Mouse (Mus musculus) hindbrain, embryonic 11.5 days (tissue): Measurements from ENCODE around the gene Kras. TPM values are rescaled to one million over a fixed set of nuclear protein-coding genes. Genes with fewer than 3 reads are reported as not detected.
A peak's percentile ranks its signal among the peaks of the same experiment; 100 is the strongest.

Experiments
- ATAC-seq: fragments of 200-750 bp; cut with Nextera tagmentation; 2 replicates; pipeline ENCODE4 v1.8.0; 2017; ENCODE audit warnings: mild to moderate bottlenecking, moderate TSS enrichment, moderate library complexity; ENCODE audit not compliant: low FRiP score
- DNase-seq: peaks from one replicate; pipeline ENCODE4 v3.0.0-alpha.2; 2015; ENCODE audit warnings: low spot score
- H3K27ac ChIP-seq: fragments of 300-500 bp; sonication (generic); 2 replicates; pipeline ENCODE4 v1.5.1; 2014; ENCODE audit warnings: mild to moderate bottlenecking, low read depth, low read length
- H3K27me3 ChIP-seq: fragments of 300-500 bp; sonication (generic); 2 replicates; pipeline ENCODE4 v1.6.1; 2014; ENCODE audit warnings: mild to moderate bottlenecking, low read length, moderate library complexity, mixed read lengths; ENCODE audit not compliant: control insufficient read depth, insufficient read depth
- H3K36me3 ChIP-seq: fragments of 300-500 bp; sonication (generic); 2 replicates; pipeline ENCODE4 v1.6.1; 2014; ENCODE audit warnings: mild to moderate bottlenecking, low read length, moderate library complexity, mixed read lengths; ENCODE audit not compliant: control insufficient read depth, insufficient read depth
- H3K4me1 ChIP-seq: fragments of 300-500 bp; sonication (generic); replicated peaks from 2 replicates; pipeline ENCODE4 v1.6.1; 2014; ENCODE audit warnings: low read length, mixed read lengths; ENCODE audit not compliant: control insufficient read depth, insufficient read depth
- H3K4me2 ChIP-seq: fragments of 300-500 bp; sonication (generic); replicated peaks from 2 replicates; pipeline ENCODE4 v1.6.1; 2014; ENCODE audit warnings: mild to moderate bottlenecking, low read depth, low read length
- H3K4me3 ChIP-seq: fragments of 300-500 bp; sonication (generic); 2 replicates; pipeline ENCODE4 v1.5.1; 2014; ENCODE audit warnings: low read depth, low read length
- H3K9ac ChIP-seq: fragments of 300-500 bp; sonication (generic); 2 replicates; pipeline ENCODE4 v1.6.1; 2014; ENCODE audit warnings: low read depth, low read length
- H3K9me3 ChIP-seq: fragments of 300-500 bp; sonication (generic); 2 replicates; pipeline ENCODE4 v1.6.1; 2016; ENCODE audit warnings: low read length; ENCODE audit not compliant: control insufficient read depth
- WGBS: fragments of 180-500 bp; shearing (Covaris S2); extraction: QIAGEN DNeasy Blood & Tissue Kit; methylation state at CpG from one replicate; pipeline ENCODE4 v1.1.7; 2014; 5-methylcytosine and 5-hydroxymethylcytosine counted together
- polyA plus RNA-seq: library from polyadenylated mRNA; unstranded; fragments of >200 nt; fragmentation: Nextera tagmentation; extraction: Ambion mirVana; gene quantifications from 2 replicates; pipeline ENCODE4 v1.2.1, GENCODE M21; 2014

Kras gene
- polyA plus RNA-seq, 1 experiment from 2014 or later: 129 TPM

DNA sequence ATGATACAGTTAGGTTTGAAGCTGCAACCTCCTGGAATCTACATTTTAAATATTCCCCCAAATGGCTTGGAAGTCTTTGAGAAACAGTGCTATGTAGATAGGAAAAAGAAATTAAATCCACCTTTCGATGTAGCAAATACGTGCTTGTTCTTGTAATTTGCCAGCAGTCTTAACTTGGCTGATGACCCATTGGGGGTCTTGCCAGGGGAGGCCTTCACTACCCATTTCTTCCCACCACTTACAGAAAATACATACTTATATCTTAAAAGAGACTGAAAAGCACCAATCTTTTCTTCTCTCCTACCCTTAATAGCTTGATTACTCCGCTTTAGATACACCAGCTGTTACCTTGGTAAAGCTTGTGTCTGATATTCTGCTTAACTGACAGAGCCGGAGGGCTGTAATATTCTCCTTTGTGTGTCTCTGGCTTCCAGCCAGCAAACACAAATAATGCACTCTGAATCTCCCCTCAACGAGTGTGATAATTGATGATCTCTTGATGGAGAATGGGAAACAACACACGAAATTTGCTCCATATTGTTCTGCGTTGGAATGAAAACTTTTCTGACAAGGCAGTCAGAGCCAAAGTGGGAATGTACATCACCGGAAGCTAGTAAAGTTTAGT lies 39.9 kb downstream of the Kras start:
- H3K27me3 ChIP-seq: no peaks in the 10 kb centered on the region
- H3K4me2 ChIP-seq: peak overlapping the region; percentile 68
- peak; percentile 3; the same call in 1 of the 2 replicates for ATAC-seq
- H3K27ac ChIP-seq: no peak overlapping the region; the same call in 1 of the 2 replicates
- 41% methylated on average over 8 of the region's 8 CpGs for WGBS
- no peaks in the 10 kb centered on the region for H3K36me3 ChIP-seq
- peak overlapping the region; percentile 77 for H3K4me3 ChIP-seq
- H3K9ac ChIP-seq: no peak overlapping the region
- H3K9me3 ChIP-seq: no peaks in the 10 kb centered on the region
- no peak for DNase-seq
- no peaks in the 10 kb centered on the region for H3K4me1 ChIP-seq

DNA sequence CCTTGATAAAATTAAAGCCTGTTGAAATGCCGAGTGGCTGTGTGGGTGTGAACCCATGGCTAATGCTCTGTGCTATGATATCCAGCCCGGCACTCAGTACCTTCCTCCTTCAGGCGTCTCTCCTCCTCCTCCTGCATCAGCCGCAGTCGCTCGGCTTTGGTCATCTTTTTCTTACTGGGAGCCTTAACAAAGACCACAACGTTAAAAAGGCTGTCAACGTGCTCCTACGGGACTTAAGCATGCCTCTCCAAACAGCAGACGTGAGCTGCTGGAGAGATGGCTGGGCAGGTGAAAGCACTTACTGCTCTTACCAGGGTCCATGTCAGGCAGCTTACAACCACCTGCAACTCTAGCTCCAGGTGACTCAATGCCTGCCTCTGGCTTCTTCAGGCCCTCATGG lies 44.9 kb downstream of the Kras start:
- Histone ChIP-seq H3K27ac (no peak overlapping the region), H3K4me2 (no peak overlapping the region), H3K4me1 (no peaks in the 10 kb centered on the region), H3K9me3 (no peaks in the 10 kb centered on the region), H3K4me3 (no peak overlapping the region), H3K36me3 (no peaks in the 10 kb centered on the region), H3K9ac (no peak overlapping the region), H3K27me3 (no peaks in the 10 kb centered on the region)
- 73% methylated on average over 10 of the region's 10 CpGs for WGBS
- no peak for ATAC-seq
- DNase-seq: no peak

DNA sequence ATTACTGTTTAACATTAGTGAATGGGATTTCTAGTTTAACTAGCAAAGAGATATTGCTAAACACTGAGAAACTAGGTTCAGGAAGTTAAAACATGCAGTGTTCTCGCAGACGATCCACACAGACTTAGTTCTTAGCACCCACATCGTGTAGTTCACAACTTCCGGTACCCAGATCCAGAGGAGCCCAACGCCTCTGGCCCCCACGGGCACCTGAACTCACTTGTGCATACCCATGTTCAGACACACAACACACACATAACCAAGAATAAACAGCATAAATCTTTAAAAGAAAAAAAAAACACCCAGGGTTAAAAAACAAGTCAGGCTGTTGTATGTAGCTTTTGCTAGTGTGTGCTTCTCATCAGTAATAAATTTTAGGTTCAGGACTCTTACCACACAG lies 45.6 kb downstream of the Kras start:
- no peak for ATAC-seq
- H3K27ac ChIP-seq: no peak overlapping the region
- H3K4me1 ChIP-seq: no peaks in the 10 kb centered on the region
- H3K9ac ChIP-seq: no peak overlapping the region
- no peaks in the 10 kb centered on the region for H3K9me3 ChIP-seq
- no peaks in the 10 kb centered on the region for H3K36me3 ChIP-seq
- 95% methylated on average over 6 of the region's 6 CpGs for WGBS
- DNase-seq: no peak
- H3K4me2 ChIP-seq: no peak overlapping the region
- H3K27me3 ChIP-seq: no peaks in the 10 kb centered on the region
- H3K4me3 ChIP-seq: no peak overlapping the region

DNA sequence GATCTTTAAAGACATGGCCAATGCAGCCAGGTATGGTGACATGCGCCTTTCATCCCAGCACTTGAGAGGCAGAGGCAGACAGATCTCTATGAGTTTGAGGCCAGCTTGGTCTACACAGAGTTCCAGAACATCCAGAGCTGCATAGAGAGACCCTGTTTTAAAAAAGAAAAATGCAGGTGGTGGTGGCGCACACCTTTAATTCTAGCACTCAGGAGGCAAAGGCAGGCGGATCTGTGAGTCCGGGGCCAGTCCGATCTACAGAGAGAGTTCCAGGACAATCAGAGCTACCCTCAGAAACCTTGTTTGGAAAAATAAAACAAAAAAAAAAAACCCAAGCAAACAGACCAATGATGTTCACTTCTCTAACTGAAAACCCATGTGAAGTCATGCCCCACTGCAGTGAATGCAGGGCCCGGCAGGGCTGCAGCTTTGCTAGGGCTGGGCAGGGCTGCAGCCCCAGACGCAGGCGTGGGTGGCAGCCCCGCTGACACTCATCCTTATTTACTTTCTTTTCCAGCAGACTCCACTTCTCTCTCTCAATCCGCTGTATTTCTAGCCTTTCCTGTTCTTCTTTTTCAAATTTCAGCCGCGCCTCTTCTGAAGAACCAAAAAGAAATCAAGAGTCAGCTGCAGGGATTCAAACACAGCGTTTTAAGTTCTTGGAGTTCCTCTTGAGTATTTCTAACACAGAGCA lies 47.5 kb downstream of the Kras start:
- Histone ChIP-seq H3K4me1 (no peaks in the 10 kb centered on the region), H3K27me3 (no peaks in the 10 kb centered on the region), H3K4me3 (no peak overlapping the region), H3K9me3 (no peaks in the 10 kb centered on the region), H3K9ac (no peak overlapping the region), H3K27ac (no peak overlapping the region), H3K4me2 (no peak overlapping the region), H3K36me3 (no peaks in the 10 kb centered on the region)
- 85% methylated on average over 13 of the region's 13 CpGs for WGBS
- no peak for ATAC-seq
- DNase-seq: no peak

DNA sequence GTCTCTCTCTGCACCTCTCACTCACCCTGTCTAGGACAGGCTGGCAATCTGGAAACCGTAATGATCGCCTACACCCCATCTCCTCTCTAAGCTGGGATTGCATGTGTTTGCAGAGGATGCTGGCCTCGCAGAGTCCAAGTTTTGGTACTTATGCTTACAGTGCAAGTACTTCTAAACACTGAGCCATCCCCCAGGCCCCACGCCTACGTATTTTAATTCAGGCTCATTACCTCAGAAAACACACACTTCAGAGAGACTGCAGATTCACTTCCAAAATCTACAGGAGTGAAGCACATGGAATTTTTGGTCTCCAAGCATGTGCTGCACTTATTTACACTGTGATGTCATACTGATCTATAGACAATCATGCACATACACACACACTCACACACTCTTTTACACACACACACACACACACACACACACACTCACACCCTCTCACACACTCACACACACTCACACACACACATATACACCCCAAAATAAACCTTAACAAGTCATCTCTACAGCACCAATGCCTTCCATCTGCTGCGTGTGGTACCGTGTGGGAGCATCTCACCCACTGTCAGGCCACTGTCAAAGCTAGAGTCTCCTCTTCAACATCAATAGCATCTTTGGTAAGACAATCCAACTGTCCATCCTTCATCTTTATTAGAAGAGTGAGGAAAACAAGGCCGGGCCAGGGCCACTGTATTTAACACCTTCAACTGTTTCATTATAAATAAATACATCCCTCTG lies 51.9 kb downstream of the Kras start:
- H3K4me1 ChIP-seq: no peaks in the 10 kb centered on the region
- ATAC-seq: no peak
- WGBS: 93% methylated on average over 8 of the region's 8 CpGs

DNA sequence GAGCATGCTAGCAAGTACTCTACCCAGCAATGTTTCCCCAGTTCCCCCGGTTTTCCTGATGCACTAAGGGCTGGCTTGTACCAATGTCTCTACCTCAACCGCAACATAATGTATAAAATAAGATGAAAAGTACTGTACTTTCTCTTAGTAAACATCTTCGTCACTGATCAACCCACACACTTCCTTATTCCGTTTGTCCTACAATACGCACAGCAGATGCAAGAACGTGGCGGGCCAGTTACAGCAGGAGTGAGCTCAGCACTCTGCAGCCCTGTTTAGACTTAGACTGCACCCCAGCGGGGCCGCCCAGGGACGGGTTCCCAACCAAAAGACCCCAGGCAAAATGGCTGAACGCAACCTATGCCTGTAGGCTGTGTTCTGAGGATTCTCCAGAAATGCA lies 56.6 kb downstream of the Kras start:
- DNase-seq (no peak), ATAC-seq (no peak)
- Histone ChIP-seq H3K9me3 (no peaks in the 10 kb centered on the region), H3K27ac (no peak overlapping the region), H3K4me2 (no peak overlapping the region), H3K36me3 (no peaks in the 10 kb centered on the region), H3K27me3 (no peaks in the 10 kb centered on the region), H3K4me3 (no peak overlapping the region), H3K9ac (no peak overlapping the region), H3K4me1 (no peaks in the 10 kb centered on the region)
- 86% methylated on average over 11 of the region's 11 CpGs for WGBS

More for the DNA sequence above, 51.9 kb downstream of the Kras start:
- no peak for DNase-seq
- Histone ChIP-seq H3K9me3 (no peaks in the 10 kb centered on the region), H3K4me3 (no peak overlapping the region), H3K4me2 (no peak overlapping the region), H3K27ac (no peak overlapping the region), H3K27me3 (no peaks in the 10 kb centered on the region), H3K9ac (no peak overlapping the region), H3K36me3 (no peaks in the 10 kb centered on the region)

DNA sequence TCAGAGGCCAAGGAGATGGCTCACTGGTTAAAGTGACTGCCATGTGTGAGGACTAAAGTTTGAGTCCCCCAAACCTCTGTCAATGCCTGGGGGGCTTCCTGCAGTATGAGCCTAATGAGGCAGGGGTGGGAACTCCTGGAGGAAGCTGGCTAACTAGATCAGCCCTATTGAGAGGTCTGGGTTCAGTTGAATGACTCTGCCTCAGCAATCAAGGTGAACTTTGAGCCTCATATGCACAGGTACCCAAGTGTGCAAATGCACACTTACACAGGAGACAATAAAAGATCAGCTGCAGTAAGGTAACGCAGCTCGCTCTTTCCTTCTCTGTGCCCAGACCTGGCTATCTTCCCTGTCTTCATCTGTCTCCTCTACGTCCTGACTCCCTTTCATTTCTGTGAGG lies 57.0 kb downstream of the Kras start:
- Histone ChIP-seq H3K9ac (no peak overlapping the region), H3K4me2 (no peak overlapping the region), H3K27ac (no peak overlapping the region), H3K36me3 (no peaks in the 10 kb centered on the region), H3K4me1 (no peaks in the 10 kb centered on the region), H3K9me3 (no peaks in the 10 kb centered on the region), H3K4me3 (no peak overlapping the region), H3K27me3 (no peaks in the 10 kb centered on the region)
- WGBS: 91% methylated on average over 3 of the region's 3 CpGs
- DNase-seq (no peak), ATAC-seq (no peak)

DNA sequence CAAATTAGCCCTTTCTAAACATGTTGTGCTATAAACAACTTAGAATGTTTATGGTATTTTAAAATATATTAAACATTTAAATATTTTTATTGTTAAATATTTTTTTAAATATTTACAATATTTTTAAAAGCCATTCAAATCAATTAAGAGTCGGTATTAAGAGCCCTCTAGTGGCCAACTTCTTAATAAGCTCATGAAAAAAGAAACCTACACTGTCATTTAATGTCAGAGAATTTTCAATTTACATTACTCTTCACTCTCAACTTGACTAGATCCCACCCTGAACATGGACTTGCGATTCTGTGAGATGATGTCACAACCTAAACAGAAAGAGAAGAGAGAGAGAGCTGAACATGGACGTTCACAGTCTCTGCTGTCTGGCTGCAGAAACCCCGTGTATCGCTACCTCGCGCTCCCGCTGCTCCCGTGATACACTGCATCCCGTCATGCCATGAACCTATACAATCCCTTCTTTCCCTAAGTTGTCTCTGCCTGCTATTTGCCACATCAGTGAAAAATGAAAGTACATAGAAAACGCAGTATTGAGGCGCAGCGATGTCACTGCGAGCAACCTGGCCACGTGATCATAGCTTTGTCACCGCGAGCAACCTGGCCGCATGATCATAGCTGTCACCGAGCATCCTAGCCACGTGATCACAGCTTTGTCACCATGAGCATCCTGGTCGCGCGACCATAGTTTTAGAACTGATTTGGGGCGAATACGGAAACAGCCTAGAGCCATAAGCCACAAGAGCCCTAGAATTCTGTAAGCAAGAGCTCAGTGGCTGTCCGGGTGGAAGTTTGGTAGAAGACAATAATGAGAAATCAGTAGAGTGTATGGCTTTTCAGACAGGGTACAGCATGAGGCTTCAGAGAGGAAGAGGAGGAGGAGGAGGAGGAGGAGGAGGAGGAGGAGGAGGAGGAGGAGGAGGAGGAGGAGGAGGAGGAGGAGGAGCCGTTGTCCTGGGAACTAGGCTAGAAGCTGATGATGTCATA lies 62.6 kb downstream of the Kras start:
- DNase-seq (peak; percentile 51), ATAC-seq (no peak; the same call in 1 of the 2 replicates)
- peak overlapping the region; percentile 3; the same call in 1 of the 2 replicates for H3K4me3 ChIP-seq
- H3K9me3 ChIP-seq: no peaks in the 10 kb centered on the region
- H3K9ac ChIP-seq: no peak overlapping the region
- H3K4me1 ChIP-seq: no peaks in the 10 kb centered on the region
- no peaks in the 10 kb centered on the region for H3K27me3 ChIP-seq
- H3K4me2 ChIP-seq: peak overlapping the region; percentile 23; the same call in 1 of the 2 replicates
- 60% methylated on average over 27 of the region's 27 CpGs for WGBS
- no peaks in the 10 kb centered on the region for H3K36me3 ChIP-seq
- H3K27ac ChIP-seq: no peak overlapping the region
